Mouse (Mus musculus) spleen, adult 18-20 months (tissue): ENCODE results near the gene AU022252.
"Not testable (repeated sequence)": the region's sequence is repeated elsewhere in the genome, so short reads cannot be mapped to it uniquely, and the experiment has no call there.

ENCODE experiments used
- DNase-seq, 2 experiments: peaks; one replicate each; pipeline ENCODE4 v3.0.0; 2022; ENCODE audit warnings: mixed read lengths in 2 of 2

Gene AU022252

GRCm38 (mm10) chr4:119232410-119233255 lies at the start of gene AU022252, which contains the start of gene P3h1:
Gene AU022252, minus strand, starts transcription at chr4:119232712.
Gene P3h1, plus strand, starts transcription at chr4:119232915.
- DNase-seq: peak; percentile 98 to 99

- DNase-seq: not testable (repeated sequence)
Observed at GRCm38 (mm10) chr4:119278784-119279183, 46.3 kb upstream of the AU022252 start.

GRCm38 (mm10) chr4:119275726-119276125 lies 43.2 kb upstream of the AU022252 start:
- no peak for DNase-seq

GRCm38 (mm10) chr4:119275226-119275625 lies 42.7 kb upstream of the AU022252 start:
- no peak for DNase-seq

- DNase-seq: no peak
Observed at GRCm38 (mm10) chr4:119274627-119275026, 42.1 kb upstream of the AU022252 start.

- no peak for DNase-seq
Observed at GRCm38 (mm10) chr4:119266606-119267005, 34.1 kb upstream of the AU022252 start.

- DNase-seq: no peak
Observed at GRCm38 (mm10) chr4:119263459-119263858, 30.9 kb upstream of the AU022252 start.

GRCm38 (mm10) chr4:119262483-119262882 lies 30.0 kb upstream of the AU022252 start:
- no peak for DNase-seq

- no peak for DNase-seq
Observed at GRCm38 (mm10) chr4:119261087-119261713, 28.7 kb upstream of the AU022252 start.

GRCm38 (mm10) chr4:119259344-119260254 lies 27.1 kb upstream of the AU022252 start:
- no peak for DNase-seq

GRCm38 (mm10) chr4:119257083-119257482 lies 24.6 kb upstream of the AU022252 start:
- no peak for DNase-seq

- DNase-seq: no peak
Observed at GRCm38 (mm10) chr4:119255351-119255750, 22.8 kb upstream of the AU022252 start, which contains the start of gene Cldn19. Gene Cldn19, plus strand, starts transcription at chr4:119255414.

- DNase-seq: no peak
Observed at GRCm38 (mm10) chr4:119254012-119254618, 21.6 kb upstream of the AU022252 start.

- no peak for DNase-seq
Observed at GRCm38 (mm10) chr4:119252025-119252808, 19.7 kb upstream of the AU022252 start.

- no peak for DNase-seq
Observed at GRCm38 (mm10) chr4:119248407-119248965, 16.0 kb upstream of the AU022252 start.

GRCm38 (mm10) chr4:119247462-119248235 lies 15.1 kb upstream of the AU022252 start:
- DNase-seq: peak; percentile 36 to 78

- no peak for DNase-seq
Observed at GRCm38 (mm10) chr4:119246688-119247225, 14.2 kb upstream of the AU022252 start.

- no peak for DNase-seq
Observed at GRCm38 (mm10) chr4:119245961-119246360, 13.4 kb upstream of the AU022252 start.

- DNase-seq: no peak
Observed at GRCm38 (mm10) chr4:119245556-119245955, 13.0 kb upstream of the AU022252 start.
